ENCODE assay signal across 19 mouse cellular contexts in genomic region chr2:167857911-167858310, GRCm38 (mm10).
"Had no signal": no experiment of that assay in that cellular context is flagged by ENCODE, and none has a peak within 500 bp of the region (broad histone marks: within the 10 kb centered on the region; RNA-seq: fewer than 3 reads in every experiment).

No protein-coding gene starts in this region.

- ATAC-seq: midbrain, embryonic 16.5 days had no signal

- H3K4me1 ChIP-seq: midbrain, embryonic 12.5 days had no signal

- H3K4me2 ChIP-seq: lung, embryonic 14.5 days; midbrain, embryonic 12.5 days; neural tube, embryonic 13.5 days; neural tube, embryonic 15.5 days had no signal

- DNase-seq: lung, adult 18-20 months; lung, embryonic 14.5 days; lung, postnatal 10 days; lung, postnatal 4 days; midbrain, embryonic 14.5 days; retina, postnatal 1 day; right cerebral cortex, adult 18-20 months; right cerebral cortex, postnatal 25 days; right cerebral cortex, postnatal 4 days; spleen, adult 18-20 months; thymus, adult 18-20 months; thymus, postnatal 14 days; thymus, postnatal 36 days had no signal

- H3K27ac ChIP-seq: midbrain, embryonic 10.5 days; midbrain, embryonic 12.5 days; neural tube, embryonic 13.5 days; neural tube, embryonic 15.5 days had no signal

- H3K9ac ChIP-seq: lung, embryonic 14.5 days; midbrain, embryonic 12.5 days; neural tube, embryonic 13.5 days; neural tube, embryonic 15.5 days had no signal

- H3K27me3 ChIP-seq: midbrain, embryonic 12.5 days; neural tube, embryonic 15.5 days had no signal

- H3K36me3 ChIP-seq: midbrain, embryonic 10.5 days; midbrain, embryonic 12.5 days; neural tube, embryonic 13.5 days; neural tube, embryonic 15.5 days had no signal

- H3K9me3 ChIP-seq: midbrain, embryonic 10.5 days; midbrain, embryonic 12.5 days; neural tube, embryonic 13.5 days; neural tube, embryonic 15.5 days had no signal

- H3K4me3 ChIP-seq: midbrain, embryonic 10.5 days; midbrain, embryonic 12.5 days; myocyte; neural tube, embryonic 13.5 days; neural tube, embryonic 15.5 days had no signal
